Mouse (Mus musculus) ZHBTc4 (cell line): ENCODE data around the gene Ppargc1a.

Source experiments
- DNase-seq: peaks from one replicate; pipeline ENCODE4 v3.0.0-alpha.2; 2011; ENCODE audit warnings: low read depth, low spot score

Gene Ppargc1a

GRCm38 (mm10) chr5:51553251-51553650 lies 14.3 kb downstream of the Ppargc1a start:
- DNase-seq: no peak

- DNase-seq: peak; percentile 10
Measured at GRCm38 (mm10) chr5:51552483-51553091, 14.9 kb downstream of the Ppargc1a start.

- DNase-seq: no peak
Measured at GRCm38 (mm10) chr5:51551852-51552482, 15.6 kb downstream of the Ppargc1a start.

- no peak for DNase-seq
Measured at GRCm38 (mm10) chr5:51547442-51548035, 20.0 kb downstream of the Ppargc1a start.

- DNase-seq: no peak
Measured at GRCm38 (mm10) chr5:51546817-51547216, 20.7 kb downstream of the Ppargc1a start.

GRCm38 (mm10) chr5:51545133-51546049 lies 22.1 kb downstream of the Ppargc1a start:
- DNase-seq: no peak

- DNase-seq: no peak
Measured at GRCm38 (mm10) chr5:51544141-51544735, 23.3 kb downstream of the Ppargc1a start.

GRCm38 (mm10) chr5:51541557-51541956 lies 26.0 kb downstream of the Ppargc1a start:
- DNase-seq: no peak

- DNase-seq: no peak
Measured at GRCm38 (mm10) chr5:51540816-51541215, 26.7 kb downstream of the Ppargc1a start.

GRCm38 (mm10) chr5:51539563-51539962 lies 28.0 kb downstream of the Ppargc1a start:
- no peak for DNase-seq

GRCm38 (mm10) chr5:51538319-51538718 lies 29.2 kb downstream of the Ppargc1a start:
- no peak for DNase-seq

GRCm38 (mm10) chr5:51537646-51538030 lies 29.9 kb downstream of the Ppargc1a start:
- no peak for DNase-seq

- DNase-seq: no peak
Measured at GRCm38 (mm10) chr5:51537009-51537645, 30.4 kb downstream of the Ppargc1a start.

GRCm38 (mm10) chr5:51534456-51534855 lies 33.1 kb downstream of the Ppargc1a start:
- no peak for DNase-seq

GRCm38 (mm10) chr5:51531286-51531685 lies 36.2 kb downstream of the Ppargc1a start:
- no peak for DNase-seq

GRCm38 (mm10) chr5:51529444-51529843 lies 38.1 kb downstream of the Ppargc1a start:
- DNase-seq: no peak

GRCm38 (mm10) chr5:51528165-51528498 lies 39.4 kb downstream of the Ppargc1a start:
- no peak for DNase-seq

- no peak for DNase-seq
Measured at GRCm38 (mm10) chr5:51527498-51528164, 39.9 kb downstream of the Ppargc1a start.

GRCm38 (mm10) chr5:51525858-51526257 lies 41.7 kb downstream of the Ppargc1a start:
- no peak for DNase-seq

- DNase-seq: no peak
Measured at GRCm38 (mm10) chr5:51520807-51521206, 46.7 kb downstream of the Ppargc1a start.
